Mouse (Mus musculus) hindbrain, embryonic 15.5 days (tissue): Measurements from ENCODE around the gene Lrrc40. TPM values are rescaled to one million over a fixed set of nuclear protein-coding genes. Genes with fewer than 3 reads are reported as not detected.
"Not testable (repeated sequence)": the region's sequence is repeated elsewhere in the genome, so short reads cannot be mapped to it uniquely, and the experiment has no call there.

ENCODE experiments used
- ATAC-seq: fragments of 200-750 bp; cut with Nextera tagmentation; 2 replicates; pipeline ENCODE4 v1.8.0; 2017; ENCODE audit warnings: low read depth, moderate number of reproducible peaks, moderate TSS enrichment; ENCODE audit not compliant: low FRiP score
- H3K27ac ChIP-seq: fragments of 300-500 bp; sonication (generic); replicated peaks from 2 replicates; pipeline ENCODE4 v1.5.1; 2015; ENCODE audit warnings: mild to moderate bottlenecking, inconsistent platforms
- H3K27me3 ChIP-seq: fragments of 300-500 bp; sonication (generic); 2 replicates; pipeline ENCODE4 v1.6.1; 2015; ENCODE audit warnings: control low read depth, inconsistent platforms
- H3K36me3 ChIP-seq: fragments of 300-500 bp; sonication (generic); 2 replicates; pipeline ENCODE4 v1.6.1; 2015; ENCODE audit warnings: control low read depth, inconsistent platforms
- H3K4me1 ChIP-seq: fragments of 300-500 bp; sonication (generic); replicated peaks from 2 replicates; pipeline ENCODE4 v1.6.1; 2015; ENCODE audit warnings: control low read depth, inconsistent platforms
- H3K4me2 ChIP-seq: fragments of 300-500 bp; sonication (generic); 2 replicates; pipeline ENCODE4 v1.6.1; 2015; ENCODE audit warnings: moderate library complexity, mild to moderate bottlenecking, inconsistent platforms
- H3K4me3 ChIP-seq: fragments of 300-500 bp; sonication (generic); 2 replicates; pipeline ENCODE4 v1.5.1; 2015; ENCODE audit warnings: mild to moderate bottlenecking, inconsistent platforms
- H3K9ac ChIP-seq: fragments of 300-500 bp; sonication (generic); 2 replicates; pipeline ENCODE4 v1.6.1; 2015; ENCODE audit warnings: inconsistent platforms
- H3K9me3 ChIP-seq: fragments of 300-500 bp; sonication (generic); 2 replicates; pipeline ENCODE4 v1.6.1; 2016; ENCODE audit warnings: control low read depth, inconsistent platforms
- WGBS: fragments of 180-500 bp; shearing (Covaris S2); methylation state at CpG from one replicate; pipeline ENCODE4 v1.1.7; 2015; 5-methylcytosine and 5-hydroxymethylcytosine counted together
- polyA plus RNA-seq: library from polyadenylated mRNA; unstranded; fragments of >200 nt; fragmentation: Nextera tagmentation; extraction: Ambion mirVana; gene quantifications from 2 replicates; pipeline ENCODE4 v1.2.1, GENCODE M21; 2015

The Lrrc40 gene
- polyA plus RNA-seq, 1 experiment from 2014 or later, result 51.2 TPM

DNA sequence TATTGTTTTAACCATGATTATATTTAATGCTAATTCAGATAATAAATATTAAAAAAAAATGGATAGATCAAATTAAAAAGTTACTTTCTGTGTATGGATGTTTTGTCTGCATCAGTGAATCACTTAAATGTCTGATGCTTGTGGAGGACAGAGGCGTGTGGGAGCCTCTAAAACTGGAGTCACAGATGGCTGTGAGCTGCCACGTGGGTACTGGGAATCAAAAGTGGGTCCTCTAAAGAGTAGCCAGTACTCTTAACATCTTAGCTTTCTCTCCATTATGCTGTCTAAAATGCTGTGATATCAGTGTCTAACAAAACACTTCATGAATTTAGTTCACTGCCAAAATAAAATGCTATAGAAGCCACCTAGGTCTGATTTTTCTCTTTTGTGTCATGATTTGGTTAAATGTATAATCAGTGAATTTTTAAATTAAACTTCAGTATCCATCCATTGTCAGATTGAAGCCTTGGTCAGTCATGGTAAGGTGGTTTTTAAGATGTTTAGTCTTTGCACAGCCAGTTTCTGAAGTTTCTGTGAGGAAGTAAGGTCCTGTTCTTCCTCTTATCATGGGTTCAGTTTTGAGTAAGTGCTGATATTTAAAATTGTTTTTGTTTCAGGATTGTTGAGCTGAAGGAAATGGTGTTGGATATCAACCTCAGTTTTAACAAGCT lies 24.3 kb downstream of the Lrrc40 start:
- H3K9me3 ChIP-seq, result no peaks in the 10 kb centered on the region
- no peak overlapping the region for H3K4me3 ChIP-seq
- no peaks in the 10 kb centered on the region for H3K27me3 ChIP-seq
- peaks cover 36% of the 10 kb centered on the region for H3K36me3 ChIP-seq
- ATAC-seq, result no peak
- no peak overlapping the region for H3K27ac ChIP-seq
- 89% methylated on average over 2 of the region's 2 CpGs for WGBS
- H3K4me1 ChIP-seq, result no peaks in the 10 kb centered on the region
- H3K4me2 ChIP-seq, result no peak overlapping the region
- H3K9ac ChIP-seq, result no peak overlapping the region

DNA sequence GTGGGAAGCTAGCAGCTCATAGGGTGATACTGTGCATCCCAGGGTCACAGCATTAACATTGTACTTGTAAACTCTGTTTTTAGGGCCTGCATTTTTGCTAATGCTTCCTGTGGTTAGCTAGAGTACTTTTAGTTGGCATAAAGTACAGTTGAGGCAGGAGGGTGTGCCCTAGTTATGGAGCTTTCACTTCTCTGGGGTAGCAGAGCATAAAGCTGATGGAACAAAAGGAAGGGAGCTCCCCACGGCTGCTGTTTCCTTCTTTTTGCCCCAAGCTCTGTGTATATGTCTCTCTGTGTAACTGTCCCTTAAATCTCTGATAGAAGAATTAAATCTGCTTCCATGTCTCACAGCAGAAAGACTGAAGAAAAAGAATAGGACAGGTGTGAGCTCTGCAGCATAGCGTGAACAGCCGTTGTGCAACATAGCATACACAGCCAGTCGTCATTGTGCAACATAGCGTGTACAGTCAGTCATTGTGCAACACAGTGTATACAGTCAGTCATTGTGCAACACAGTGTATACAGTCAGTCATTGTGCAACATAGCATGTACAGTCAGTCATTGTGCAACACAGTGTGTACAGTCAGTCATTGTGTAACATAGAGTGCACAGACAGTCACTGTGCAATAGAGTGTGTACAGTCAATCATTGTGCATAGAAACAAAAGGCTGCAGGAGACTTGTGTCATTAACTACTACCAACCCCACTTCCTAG lies 25.5 kb downstream of the Lrrc40 start:
- no peaks in the 10 kb centered on the region for H3K9me3 ChIP-seq
- H3K4me2 ChIP-seq, result no peak overlapping the region
- no peak for ATAC-seq
- 89% methylated on average over 5 of the region's 5 CpGs for whole genome bisulfite sequencing
- H3K4me3 ChIP-seq, result no peak overlapping the region
- H3K9ac ChIP-seq, result no peak overlapping the region
- no peaks in the 10 kb centered on the region for H3K4me1 ChIP-seq
- no peaks in the 10 kb centered on the region for H3K27me3 ChIP-seq
- no peak overlapping the region for H3K27ac ChIP-seq
- peaks cover 30% of the 10 kb centered on the region for H3K36me3 ChIP-seq

DNA sequence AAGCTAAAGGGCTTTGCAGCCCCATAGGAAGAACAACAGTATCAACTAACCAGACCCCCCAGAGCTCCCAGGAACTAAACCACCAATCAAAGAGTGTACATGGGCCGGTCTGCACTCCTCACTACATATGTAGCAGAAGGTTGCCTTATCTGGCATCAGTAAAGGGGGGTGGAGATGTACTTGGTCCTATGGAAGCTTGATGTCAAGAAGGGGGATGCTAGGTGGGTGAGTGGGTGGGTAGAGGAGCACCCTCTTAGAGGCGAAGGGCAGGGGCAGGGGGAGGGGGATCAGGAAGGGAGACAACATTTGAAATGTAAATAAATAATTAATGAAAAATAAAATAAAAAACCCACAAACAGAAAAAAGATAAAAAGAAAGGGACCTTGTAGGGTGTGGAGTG lies 28.8 kb downstream of the Lrrc40 start:
- Histone ChIP-seq H3K4me2 (no peak overlapping the region), H3K9ac (no peak overlapping the region), H3K9me3 (no peaks in the 10 kb centered on the region), H3K27me3 (no peaks in the 10 kb centered on the region), H3K27ac (no peak overlapping the region), H3K4me3 (no peak overlapping the region), H3K36me3 (peaks cover 15% of the 10 kb centered on the region), H3K4me1 (no peaks in the 10 kb centered on the region)
- 99% methylated on average over 2 of the region's 2 CpGs for WGBS
- ATAC-seq, result no peak

- Histone ChIP-seq H3K27me3 (no peaks in the 10 kb centered on the region), H3K4me2 (no peak overlapping the region), H3K4me3 (no peak overlapping the region), H3K4me1 (no peaks in the 10 kb centered on the region), H3K27ac (no peak overlapping the region), H3K9ac (no peak overlapping the region), H3K9me3 (no peaks in the 10 kb centered on the region), H3K36me3 (peaks cover 15% of the 10 kb centered on the region)
- WGBS, result 90% methylated on average over 7 of the region's 7 CpGs
- ATAC-seq, result no peak
These were observed 31.5 kb downstream of the Lrrc40 start for GRCm38 (mm10) chr3:158067916-158068315.

GRCm38 (mm10) chr3:158068613-158069263 lies 32.3 kb downstream of the Lrrc40 start:
- Histone ChIP-seq H3K36me3 (peaks cover 15% of the 10 kb centered on the region), H3K9me3 (no peaks in the 10 kb centered on the region), H3K9ac (no peak overlapping the region), H3K27ac (no peak overlapping the region), H3K4me3 (no peak overlapping the region), H3K4me1 (no peaks in the 10 kb centered on the region), H3K4me2 (no peak overlapping the region), H3K27me3 (no peaks in the 10 kb centered on the region)
- 68% methylated on average over 9 of the region's 9 CpGs for WGBS
- ATAC-seq, result no peak

GRCm38 (mm10) chr3:158075004-158075403 lies 38.5 kb downstream of the Lrrc40 start:
- no peak overlapping the region for H3K27ac ChIP-seq
- no peak overlapping the region for H3K9ac ChIP-seq
- WGBS, result 87% methylated on average over 2 of the region's 2 CpGs
- H3K4me1 ChIP-seq, result no peaks in the 10 kb centered on the region
- no peak overlapping the region for H3K4me3 ChIP-seq
- no peaks in the 10 kb centered on the region for H3K36me3 ChIP-seq
- no peak for ATAC-seq
- no peaks in the 10 kb centered on the region for H3K27me3 ChIP-seq
- H3K4me2 ChIP-seq, result no peak overlapping the region
- no peaks in the 10 kb centered on the region for H3K9me3 ChIP-seq

- H3K27me3 ChIP-seq, result no peaks in the 10 kb centered on the region
- no peaks in the 10 kb centered on the region for H3K36me3 ChIP-seq
- no peak overlapping the region for H3K4me3 ChIP-seq
- H3K27ac ChIP-seq, result no peak overlapping the region
- H3K9ac ChIP-seq, result no peak overlapping the region
- 46% methylated on average over 4 of the region's 4 CpGs for WGBS
- no peak for ATAC-seq
- no peaks in the 10 kb centered on the region for H3K4me1 ChIP-seq
- H3K4me2 ChIP-seq, result no peak overlapping the region
- H3K9me3 ChIP-seq, result no peaks in the 10 kb centered on the region
These were observed 40.4 kb downstream of the Lrrc40 start for GRCm38 (mm10) chr3:158076685-158077379.

DNA sequence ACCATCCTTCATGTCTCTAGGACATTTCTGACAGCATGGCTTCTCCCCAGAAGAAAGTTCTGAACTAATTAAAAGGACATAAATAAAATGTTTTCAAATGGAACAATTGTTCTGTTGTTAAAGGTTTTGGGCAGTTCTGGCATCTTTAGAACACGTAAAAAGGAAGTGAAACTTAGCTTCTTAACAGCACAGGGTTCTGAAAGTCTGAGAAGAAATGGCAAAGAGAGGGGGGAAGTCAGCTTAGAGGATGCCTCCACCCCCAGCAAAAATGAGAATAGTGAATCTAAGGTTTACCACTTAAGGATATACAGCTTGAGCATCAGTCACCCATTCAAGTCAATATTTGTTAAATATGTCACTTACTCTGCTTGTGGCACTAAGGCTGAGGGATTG lies 40.9 kb downstream of the Lrrc40 start:
- no peaks in the 10 kb centered on the region for H3K9me3 ChIP-seq
- no peaks in the 10 kb centered on the region for H3K36me3 ChIP-seq
- no peak overlapping the region for H3K27ac ChIP-seq
- H3K9ac ChIP-seq, result no peak overlapping the region
- no peak overlapping the region for H3K4me2 ChIP-seq
- WGBS, result 66% methylated on average over 1 of the region's 1 CpGs
- no peaks in the 10 kb centered on the region for H3K27me3 ChIP-seq
- no peaks in the 10 kb centered on the region for H3K4me1 ChIP-seq
- no peak for ATAC-seq
- H3K4me3 ChIP-seq, result no peak overlapping the region

DNA sequence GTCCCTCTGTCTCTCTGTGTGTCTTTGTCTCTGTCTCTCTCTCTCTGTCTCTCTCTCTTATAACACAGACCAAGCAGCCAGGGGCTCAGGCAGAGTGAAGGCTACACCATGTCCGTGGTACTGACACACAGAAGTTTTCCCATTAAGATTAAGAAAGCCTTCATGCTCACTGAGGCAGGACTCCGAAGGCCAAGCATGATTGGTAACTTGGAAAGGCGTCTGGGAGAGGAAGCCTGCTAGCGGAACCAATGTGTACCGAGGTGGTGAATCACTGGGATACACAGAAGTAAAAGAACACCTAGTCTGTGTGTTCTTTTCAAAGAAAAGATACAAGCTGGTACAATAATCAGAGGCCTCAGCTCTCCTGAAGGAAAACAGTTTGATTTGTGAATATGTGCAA lies 41.4 kb downstream of the Lrrc40 start:
- Histone ChIP-seq H3K9me3 (no peaks in the 10 kb centered on the region), H3K4me2 (no peak overlapping the region), H3K9ac (no peak overlapping the region), H3K4me1 (no peaks in the 10 kb centered on the region), H3K4me3 (no peak overlapping the region), H3K27ac (no peak overlapping the region), H3K36me3 (no peaks in the 10 kb centered on the region), H3K27me3 (no peaks in the 10 kb centered on the region)
- 80% methylated on average over 5 of the region's 5 CpGs for WGBS
- ATAC-seq, result no peak

DNA sequence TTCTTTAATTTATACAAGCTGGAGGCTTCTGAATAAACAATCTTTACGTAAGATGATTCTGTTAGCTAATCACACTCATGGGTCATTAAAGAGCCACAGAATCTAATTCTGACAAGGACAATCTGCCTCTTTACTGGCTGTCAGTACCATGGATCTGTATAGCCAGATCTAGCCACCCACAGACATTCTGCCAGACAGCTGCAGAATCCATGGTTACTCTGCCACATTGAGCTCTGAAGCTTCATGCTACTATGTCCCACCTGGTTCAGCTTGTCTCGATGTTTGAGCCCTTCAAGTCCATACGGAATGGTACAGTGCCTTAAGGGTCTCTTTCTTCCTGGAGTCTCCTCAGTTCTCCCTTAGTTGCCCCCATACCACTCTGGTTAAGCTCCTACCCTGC lies 55.1 kb downstream of the Lrrc40 start:
- no peaks in the 10 kb centered on the region for H3K4me1 ChIP-seq
- WGBS, result 80% methylated on average over 3 of the region's 3 CpGs

GRCm38 (mm10) chr3:158093919-158094318 lies 57.5 kb downstream of the Lrrc40 start:
- no peak for ATAC-seq
- Histone ChIP-seq H3K9ac (no peak overlapping the region), H3K36me3 (no peaks in the 10 kb centered on the region), H3K27ac (no peak overlapping the region), H3K4me2 (no peak overlapping the region), H3K27me3 (no peaks in the 10 kb centered on the region), H3K4me1 (no peaks in the 10 kb centered on the region), H3K4me3 (no peak overlapping the region), H3K9me3 (no peaks in the 10 kb centered on the region)
- 85% methylated on average over 4 of the region's 4 CpGs for WGBS

More for the DNA sequence above, 55.1 kb downstream of the Lrrc40 start:
- Histone ChIP-seq H3K36me3 (no peaks in the 10 kb centered on the region), H3K4me2 (no peak overlapping the region), H3K27ac (no peak overlapping the region), H3K9me3 (no peaks in the 10 kb centered on the region), H3K9ac (no peak overlapping the region), H3K27me3 (no peaks in the 10 kb centered on the region), H3K4me3 (no peak overlapping the region)
- ATAC-seq, result no peak

DNA sequence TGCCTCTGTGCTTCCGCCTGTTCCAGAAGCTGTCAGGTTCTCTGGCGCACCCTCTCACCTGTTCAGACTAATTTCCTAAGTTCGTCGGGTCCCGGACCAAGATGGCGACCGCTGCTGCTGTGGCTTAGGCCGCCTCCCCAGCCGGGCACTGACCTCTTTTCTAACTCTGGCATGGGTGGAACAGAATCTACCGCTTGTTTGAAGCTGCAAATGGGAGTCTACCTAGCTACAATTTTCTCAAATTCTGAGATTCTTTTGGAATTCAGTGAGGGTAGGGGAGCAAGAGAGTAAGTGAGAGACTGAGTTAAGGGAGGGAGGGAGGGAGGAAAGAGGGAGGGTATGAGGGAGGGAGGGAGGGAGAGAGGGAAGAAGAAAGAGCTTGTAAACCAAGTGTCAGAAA lies 65.6 kb downstream of the Lrrc40 start:
- not testable (repeated sequence) for H3K27me3 ChIP-seq, ATAC-seq, H3K4me3 ChIP-seq, H3K9me3 ChIP-seq, H3K27ac ChIP-seq, H3K36me3 ChIP-seq, H3K9ac ChIP-seq, H3K4me1 ChIP-seq, H3K4me2 ChIP-seq
- 89% methylated on average over 8 of the region's 10 CpGs for WGBS
